Comparison of ENCODE assay signal across 8 mouse cellular contexts in genomic region chr15:12548696-12549095, GRCm38 (mm10).
A peak's percentile ranks its signal among the peaks of the same experiment; 100 is the strongest.
DNase-seq lines count a peak whose midpoint lies in the region; ATAC-seq and TF ChIP-seq lines count a peak whose summit lies in the region.

No protein-coding gene starts in this region.

- ATAC-seq in lung, embryonic 16.5 days (ENCODE audit: low read depth): no peak
- ATAC-seq in forebrain, postnatal 0 days: no peak

- H3K4me2 ChIP-seq in lung, embryonic 16.5 days (ENCODE audit: low read depth, low read length): peak overlapping the region; percentile 75
- H3K4me2 ChIP-seq in forebrain, postnatal 0 days (ENCODE audit: low read depth): peak overlapping the region; percentile 85

- H3K9me3 ChIP-seq in lung, embryonic 16.5 days (ENCODE audit: control insufficient read depth, low read length): no peaks in the 10 kb centered on the region
- H3K9me3 ChIP-seq in forebrain, postnatal 0 days (ENCODE audit: low read length): no peaks in the 10 kb centered on the region
- no peaks in the 10 kb centered on the region for H3K9me3 ChIP-seq in limb, embryonic 10.5 days (replicated peaks)

- WGBS in lung, embryonic 16.5 days: 32% methylated on average over 4 of the region's 4 CpGs
- 47% methylated on average over 4 of the region's 4 CpGs for WGBS in forebrain, postnatal 0 days
- 49% methylated on average over 4 of the region's 4 CpGs for WGBS in limb, embryonic 10.5 days
- WGBS in small intestine, adult 2 months: 30% methylated on average over 4 of the region's 4 CpGs

- no peak for DNase-seq in lung, postnatal 4 days
- DNase-seq in forebrain, postnatal 0 days: no peak
- no peak for DNase-seq in limb, embryonic 10.5 days (ENCODE audit: low spot score)
- no peak for DNase-seq in right cerebral cortex, postnatal 25 days
- DNase-seq in spleen, adult 12 weeks (ENCODE audit: low spot score): no peak
- DNase-seq in spleen, postnatal 36 days (ENCODE audit: low spot score in 2 of 2): no peak

- no peak for TF ChIP-seq CTCF in forebrain, postnatal 0 days (IDR thresholded peaks at IDR 0.05; ENCODE audit: low read depth)
- TF ChIP-seq CTCF in small intestine, adult 2 months (IDR thresholded peaks at IDR 0.05; ENCODE audit: extremely low read depth, insufficient read length, insufficient replicate concordance, low read depth, low read length): no peak

- H3K27ac ChIP-seq in lung, embryonic 16.5 days (ENCODE audit: low read length): no peak overlapping the region
- no peak overlapping the region for H3K27ac ChIP-seq in forebrain, postnatal 0 days (ENCODE audit: low read depth, low read length)
- H3K27ac ChIP-seq in limb, embryonic 10.5 days: peak overlapping the region; percentile 83; the same call in 1 of the 2 replicates
- no peak overlapping the region for H3K27ac ChIP-seq in small intestine, adult 2 months (ENCODE audit: insufficient read depth, low read depth, low read length)

- H3K4me3 ChIP-seq in lung, embryonic 16.5 days (ENCODE audit: low read length): peak overlapping the region; percentile 55
- H3K4me3 ChIP-seq in forebrain, postnatal 0 days (ENCODE audit: low read depth, low read length): peak overlapping the region; percentile 37
- peak overlapping the region; percentile 66 for H3K4me3 ChIP-seq in limb, embryonic 10.5 days
- peak overlapping the region; percentile 52; the same call in 1 of the 2 replicates for H3K4me3 ChIP-seq in small intestine, adult 2 months (ENCODE audit: low read depth, low read length)

- H3K4me1 ChIP-seq in lung, embryonic 16.5 days (replicated peaks; ENCODE audit: control insufficient read depth, insufficient read depth, low read length): peaks cover 24% of the 10 kb centered on the region
- peaks cover 6% of the 10 kb centered on the region for H3K4me1 ChIP-seq in forebrain, postnatal 0 days (ENCODE audit: insufficient read depth)
- H3K4me1 ChIP-seq in limb, embryonic 10.5 days: peaks cover 66% of the 10 kb centered on the region
- peaks cover 5% of the 10 kb centered on the region; the same call in 1 of the 2 replicates for H3K4me1 ChIP-seq in small intestine, adult 2 months (ENCODE audit: control insufficient read depth, insufficient read depth, insufficient read length, low read length)

- H3K27me3 ChIP-seq in lung, embryonic 16.5 days (ENCODE audit: control insufficient read depth, insufficient read depth, low read depth, low read length): no peaks in the 10 kb centered on the region
- no peaks in the 10 kb centered on the region for H3K27me3 ChIP-seq in forebrain, postnatal 0 days (ENCODE audit: insufficient read depth, low read length)
- peaks cover 7% of the 10 kb centered on the region; the same call in 1 of the 2 replicates for H3K27me3 ChIP-seq in limb, embryonic 10.5 days (ENCODE audit: low read depth, poor library complexity, severe bottlenecking)
- peaks cover 6% of the 10 kb centered on the region; the same call in 1 of the 2 replicates for H3K27me3 ChIP-seq in small intestine, adult 2 months (ENCODE audit: control insufficient read depth, insufficient read depth, low read length)

- peak overlapping the region; percentile 67 for H3K9ac ChIP-seq in lung, embryonic 16.5 days (ENCODE audit: low read length)
- 0 out of 2 replicates have a peak overlapping the region, but pooled peaks have one; percentile 45 for H3K9ac ChIP-seq in forebrain, postnatal 0 days

- no peak for TF ChIP-seq POLR2A in small intestine, adult 2 months (IDR thresholded peaks at IDR 0.05; ENCODE audit: low read depth, low read length)

- no peaks in the 10 kb centered on the region for H3K36me3 ChIP-seq in lung, embryonic 16.5 days (ENCODE audit: control insufficient read depth, insufficient read depth, low read length)
- H3K36me3 ChIP-seq in forebrain, postnatal 0 days (ENCODE audit: insufficient read depth): no peaks in the 10 kb centered on the region
- H3K36me3 ChIP-seq in limb, embryonic 10.5 days: no peaks in the 10 kb centered on the region
- H3K36me3 ChIP-seq in small intestine, adult 2 months (ENCODE audit: control insufficient read depth, insufficient read depth, low read length): no peaks in the 10 kb centered on the region
